Mouse (Mus musculus): ENCODE measurements at regions not wholly inside any gene's neighbourhood (a gene's known extent, or its start where the extent isn't known, plus 50 kb on each side); places are given as distances from the start of the nearest gene placed in this dataset.

DNA sequence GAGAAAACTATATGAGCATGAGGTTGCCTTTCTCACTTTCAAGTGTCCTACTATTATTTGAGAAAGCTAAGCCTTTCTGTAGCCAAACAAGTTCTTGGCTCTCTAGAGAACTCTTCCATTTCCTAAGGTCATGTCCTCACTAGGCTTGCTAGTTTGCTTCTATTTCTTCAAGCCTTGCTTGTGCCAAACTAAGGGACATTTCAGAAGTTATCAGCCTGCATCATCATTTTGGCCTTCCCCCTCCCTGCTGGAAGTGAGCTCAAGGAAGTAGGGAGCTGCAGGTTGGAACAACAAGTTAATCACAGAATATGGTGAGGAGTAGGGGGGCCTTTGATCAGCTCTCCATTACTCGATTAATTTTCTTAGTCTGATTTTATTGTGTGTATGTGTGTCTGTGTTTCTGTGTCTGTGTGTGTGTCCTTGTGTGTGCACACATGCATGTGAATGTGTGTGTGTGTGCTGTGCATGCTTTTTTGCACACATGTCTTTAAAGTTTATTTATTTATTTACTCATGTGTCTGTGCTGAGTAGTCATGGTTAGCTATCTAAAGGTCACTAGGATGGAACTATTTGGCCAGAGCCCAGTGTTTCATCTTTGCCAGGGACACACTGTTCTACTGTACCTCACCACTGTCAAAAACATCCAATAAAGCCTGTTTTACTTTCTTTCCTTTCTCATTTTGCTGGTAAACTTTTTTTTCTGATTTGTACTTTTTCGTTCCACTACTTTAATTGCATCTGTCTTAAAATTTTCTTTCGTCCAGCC is 371.4 kb upstream of the Eda2r start:
- TF ChIP-seq POLR2A (IDR thresholded peaks at IDR 0.05; ENCODE audit: extremely low read depth, insufficient read depth, low read length) (no peak), CTCF (IDR thresholded peaks at IDR 0.05; ENCODE audit: low read depth, low read length) (no peak)
- Histone ChIP-seq H3K79me2 (ENCODE audit: control insufficient read depth, insufficient read depth, low read length) (no peaks in the 10 kb centered on the region), H3K27me3 (ENCODE audit: control insufficient read depth, insufficient read depth, low read length) (no peaks in the 10 kb centered on the region), H3K4me1 (ENCODE audit: control insufficient read depth, insufficient read depth, low read length) (peaks cover 3% of the 10 kb centered on the region; the same call in 1 of the 2 replicates), H3K9ac (ENCODE audit: low read depth, low read length) (no peak overlapping the region), H3K36me3 (ENCODE audit: control insufficient read depth, insufficient read depth, low read length) (no peaks in the 10 kb centered on the region), H3K27ac (replicated peaks; ENCODE audit: insufficient read depth, low read depth, low read length) (peak overlapping the region; percentile 77), H3K4me3 (ENCODE audit: insufficient read depth, low read depth, low read length) (no peak overlapping the region)
- 52% methylated on average over 3 of the region's 3 CpGs for WGBS
- peak; percentile 86 for DNase-seq (ENCODE audit: extremely low read depth, low read depth, low spot score)

- Histone ChIP-seq H3K79me2 (ENCODE audit: control insufficient read depth, insufficient read depth, low read length) (no peaks in the 10 kb centered on the region), H3K36me3 (ENCODE audit: control insufficient read depth, insufficient read depth, low read length) (no peaks in the 10 kb centered on the region), H3K4me1 (ENCODE audit: control insufficient read depth, insufficient read depth, low read length) (peaks cover 3% of the 10 kb centered on the region; the same call in 1 of the 2 replicates), H3K9ac (ENCODE audit: low read depth, low read length) (no peak overlapping the region), H3K4me3 (ENCODE audit: insufficient read depth, low read depth, low read length) (no peak overlapping the region), H3K27me3 (ENCODE audit: control insufficient read depth, insufficient read depth, low read length) (no peaks in the 10 kb centered on the region), H3K27ac (replicated peaks; ENCODE audit: insufficient read depth, low read depth, low read length) (no peak overlapping the region)
- peak; percentile 89 for DNase-seq (ENCODE audit: extremely low read depth, low read depth, low spot score)
- 18% methylated on average over 3 of the region's 3 CpGs for WGBS
- TF ChIP-seq CTCF (IDR thresholded peaks at IDR 0.05; ENCODE audit: low read depth, low read length), result no peak
- no peak for TF ChIP-seq POLR2A (IDR thresholded peaks at IDR 0.05; ENCODE audit: extremely low read depth, insufficient read depth, low read length)
These were observed 367.3 kb upstream of the Eda2r start for GRCm38 (mm10) chrX:97744356-97744755.

- Histone ChIP-seq H3K36me3 (ENCODE audit: control insufficient read depth, insufficient read depth, low read length) (no peaks in the 10 kb centered on the region), H3K79me2 (ENCODE audit: control insufficient read depth, insufficient read depth, low read length) (no peaks in the 10 kb centered on the region), H3K27ac (replicated peaks; ENCODE audit: insufficient read depth, low read depth, low read length) (no peak overlapping the region), H3K4me3 (ENCODE audit: insufficient read depth, low read depth, low read length) (no peak overlapping the region), H3K27me3 (ENCODE audit: control insufficient read depth, insufficient read depth, low read length) (no peaks in the 10 kb centered on the region), H3K4me1 (ENCODE audit: control insufficient read depth, insufficient read depth, low read length) (no peaks in the 10 kb centered on the region), H3K9ac (ENCODE audit: low read depth, low read length) (no peak overlapping the region)
- peak; percentile 32 for DNase-seq (ENCODE audit: extremely low read depth, low read depth, low spot score)
- WGBS, result 50% methylated on average over 1 of the region's 1 CpGs
- TF ChIP-seq POLR2A (IDR thresholded peaks at IDR 0.05; ENCODE audit: extremely low read depth, insufficient read depth, low read length), result no peak
These were observed 347.5 kb upstream of the Eda2r start for GRCm38 (mm10) chrX:97724537-97724936.

GRCm38 (mm10) chrX:97707851-97708250 is 330.8 kb upstream of the Eda2r start:
- Histone ChIP-seq H3K9ac (ENCODE audit: low read depth, low read length) (no peak overlapping the region), H3K79me2 (ENCODE audit: control insufficient read depth, insufficient read depth, low read length) (no peaks in the 10 kb centered on the region), H3K27ac (replicated peaks; ENCODE audit: insufficient read depth, low read depth, low read length) (no peak overlapping the region), H3K4me1 (ENCODE audit: control insufficient read depth, insufficient read depth, low read length) (no peaks in the 10 kb centered on the region), H3K27me3 (ENCODE audit: control insufficient read depth, insufficient read depth, low read length) (no peaks in the 10 kb centered on the region), H3K4me3 (ENCODE audit: insufficient read depth, low read depth, low read length) (no peak overlapping the region), H3K36me3 (ENCODE audit: control insufficient read depth, insufficient read depth, low read length) (no peaks in the 10 kb centered on the region)
- no peak for DNase-seq (ENCODE audit: extremely low read depth, low read depth, low spot score)
- TF ChIP-seq CTCF (IDR thresholded peaks at IDR 0.05; ENCODE audit: low read depth, low read length) (no peak), POLR2A (IDR thresholded peaks at IDR 0.05; ENCODE audit: extremely low read depth, insufficient read depth, low read length) (no peak)
- WGBS, result 76% methylated on average over 5 of the region's 5 CpGs

DNA sequence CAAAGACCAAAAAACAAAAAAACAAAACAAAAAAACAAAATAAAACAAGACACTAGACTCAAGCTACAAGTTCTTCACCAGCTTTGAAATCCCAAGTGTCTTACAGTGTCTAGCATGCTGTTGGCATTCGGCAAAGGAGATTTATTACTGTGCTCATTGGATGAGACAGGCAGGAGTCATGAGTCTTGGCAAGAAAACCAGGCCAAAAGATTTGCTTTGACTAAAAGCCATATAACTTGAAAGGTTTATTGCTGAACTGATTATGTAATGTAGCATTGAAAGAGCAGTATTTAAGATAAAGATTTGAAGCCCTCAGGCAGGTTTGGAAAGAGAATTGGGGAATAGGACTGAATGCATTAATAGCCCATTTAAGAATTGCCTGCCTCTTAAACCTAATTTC is 281.7 kb upstream of the Eda2r start:
- WGBS, result 74% methylated on average over 1 of the region's 1 CpGs

GRCm38 (mm10) chrX:97651601-97652290 is 274.7 kb upstream of the Eda2r start:
- no peak overlapping the region for H3K4me3 ChIP-seq (ENCODE audit: insufficient read depth, low read depth, low read length)
- H3K4me1 ChIP-seq (ENCODE audit: control insufficient read depth, insufficient read depth, low read length), result no peaks in the 10 kb centered on the region
- TF ChIP-seq CTCF (IDR thresholded peaks at IDR 0.05; ENCODE audit: low read depth, low read length), result no peak
- TF ChIP-seq POLR2A (IDR thresholded peaks at IDR 0.05; ENCODE audit: extremely low read depth, insufficient read depth, low read length), result no peak
- H3K79me2 ChIP-seq (ENCODE audit: control insufficient read depth, insufficient read depth, low read length), result no peaks in the 10 kb centered on the region
- no peaks in the 10 kb centered on the region for H3K36me3 ChIP-seq (ENCODE audit: control insufficient read depth, insufficient read depth, low read length)
- WGBS, result 66% methylated on average over 3 of the region's 3 CpGs
- no peak for DNase-seq (ENCODE audit: extremely low read depth, low read depth, low spot score)
- no peak overlapping the region for H3K9ac ChIP-seq (ENCODE audit: low read depth, low read length)
- no peak overlapping the region for H3K27ac ChIP-seq (replicated peaks; ENCODE audit: insufficient read depth, low read depth, low read length)
- no peaks in the 10 kb centered on the region for H3K27me3 ChIP-seq (ENCODE audit: control insufficient read depth, insufficient read depth, low read length)

More for the DNA sequence above, 281.7 kb upstream of the Eda2r start:
- Histone ChIP-seq H3K4me1 (ENCODE audit: control insufficient read depth, insufficient read depth, low read length) (no peaks in the 10 kb centered on the region), H3K79me2 (ENCODE audit: control insufficient read depth, insufficient read depth, low read length) (no peaks in the 10 kb centered on the region), H3K36me3 (ENCODE audit: control insufficient read depth, insufficient read depth, low read length) (no peaks in the 10 kb centered on the region), H3K27me3 (ENCODE audit: control insufficient read depth, insufficient read depth, low read length) (no peaks in the 10 kb centered on the region), H3K27ac (replicated peaks; ENCODE audit: insufficient read depth, low read depth, low read length) (no peak overlapping the region), H3K9ac (ENCODE audit: low read depth, low read length) (no peak overlapping the region), H3K4me3 (ENCODE audit: insufficient read depth, low read depth, low read length) (no peak overlapping the region)
- no peak for DNase-seq (ENCODE audit: extremely low read depth, low read depth, low spot score)
- TF ChIP-seq POLR2A (IDR thresholded peaks at IDR 0.05; ENCODE audit: extremely low read depth, insufficient read depth, low read length) (no peak), CTCF (IDR thresholded peaks at IDR 0.05; ENCODE audit: low read depth, low read length) (no peak)
